ENCODE assay signal across 14 mouse cellular contexts in genomic region chr12:51900551-51900950, GRCm38 (mm10).
A peak's percentile ranks its signal among the peaks of the same experiment; 100 is the strongest.
DNase-seq lines count a peak whose midpoint lies in the region; ATAC-seq and TF ChIP-seq lines count a peak whose summit lies in the region.
"Had no signal": no experiment of that assay in that cellular context is flagged by ENCODE, and none has a peak within 500 bp of the region (broad histone marks: within the 10 kb centered on the region; RNA-seq: fewer than 3 reads in every experiment).

No protein-coding gene starts in this region.

- H3K4me3 ChIP-seq in hindbrain, embryonic 16.5 days (ENCODE audit: low read length), result no peak overlapping the region
- no peak overlapping the region for H3K4me3 ChIP-seq in hindbrain, embryonic 13.5 days
- H3K4me3 ChIP-seq in forebrain, embryonic 16.5 days (replicated peaks; ENCODE audit: low read length), result no peak overlapping the region
- no peak overlapping the region for H3K4me3 ChIP-seq in liver, embryonic 11.5 days (ENCODE audit: low read depth, low read length)
- no peak overlapping the region for H3K4me3 ChIP-seq in liver, postnatal 0 days (ENCODE audit: low read depth, low read length)
- H3K4me3 ChIP-seq: embryonic facial prominence, embryonic 15.5 days; heart, embryonic 12.5 days; neural tube, embryonic 15.5 days had no signal

- H3K9me3 ChIP-seq in hindbrain, embryonic 16.5 days (ENCODE audit: control insufficient read depth, low read length), result no peaks in the 10 kb centered on the region
- H3K9me3 ChIP-seq in hindbrain, embryonic 13.5 days, result no peaks in the 10 kb centered on the region
- H3K9me3 ChIP-seq in forebrain, embryonic 16.5 days (ENCODE audit: control insufficient read depth, low read length), result no peaks in the 10 kb centered on the region
- no peaks in the 10 kb centered on the region for H3K9me3 ChIP-seq in liver, embryonic 11.5 days (ENCODE audit: control insufficient read depth, low read length)
- no peaks in the 10 kb centered on the region for H3K9me3 ChIP-seq in liver, postnatal 0 days (ENCODE audit: low read length)
- H3K9me3 ChIP-seq: embryonic facial prominence, embryonic 15.5 days; heart, embryonic 12.5 days; neural tube, embryonic 15.5 days had no signal

- H3K27me3 ChIP-seq in hindbrain, embryonic 16.5 days (replicated peaks; ENCODE audit: control insufficient read depth, insufficient read depth, low read length), result no peaks in the 10 kb centered on the region
- H3K27me3 ChIP-seq in hindbrain, embryonic 13.5 days, result no peaks in the 10 kb centered on the region
- H3K27me3 ChIP-seq in forebrain, embryonic 16.5 days (replicated peaks; ENCODE audit: control insufficient read depth, insufficient read depth, low read length), result no peaks in the 10 kb centered on the region
- H3K27me3 ChIP-seq in liver, embryonic 11.5 days (replicated peaks; ENCODE audit: control insufficient read depth, insufficient read depth, low read length), result no peaks in the 10 kb centered on the region
- H3K27me3 ChIP-seq in liver, postnatal 0 days (ENCODE audit: insufficient read depth, low read length), result no peaks in the 10 kb centered on the region
- H3K27me3 ChIP-seq: embryonic facial prominence, embryonic 15.5 days; heart, embryonic 12.5 days; neural tube, embryonic 15.5 days had no signal

- peak; percentile 47 to 48 for DNase-seq in layer of hippocampus, adult 8-10 months (ENCODE audit: low spot score in 2 of 2)
- DNase-seq in right cerebral cortex, postnatal 10 days (ENCODE audit: low spot score in 2 of 2), result peak; percentile 61 to 78
- DNase-seq in liver, embryonic 11.5 days (ENCODE audit: low spot score), result no peak
- no peak for DNase-seq in urinary bladder, postnatal 25 days (ENCODE audit: low spot score)
- DNase-seq in liver, postnatal 0 days, result no peak
- DNase-seq: thymus, postnatal 36 days had no signal

- no peak for TF ChIP-seq EP300 in liver, postnatal 0 days (IDR thresholded peaks at IDR 0.05; ENCODE audit: low read depth)

- no peak for TF ChIP-seq CTCF in liver, postnatal 0 days (IDR thresholded peaks at IDR 0.05; ENCODE audit: low read depth)

- H3K9ac ChIP-seq in hindbrain, embryonic 16.5 days (ENCODE audit: low read depth, low read length), result no peak overlapping the region
- H3K9ac ChIP-seq in hindbrain, embryonic 13.5 days, result no peak overlapping the region
- no peak overlapping the region for H3K9ac ChIP-seq in forebrain, embryonic 16.5 days (replicated peaks; ENCODE audit: low read depth, low read length)
- no peak overlapping the region for H3K9ac ChIP-seq in liver, embryonic 11.5 days (ENCODE audit: low read depth, low read length)
- H3K9ac ChIP-seq in liver, postnatal 0 days (replicated peaks), result no peak overlapping the region
- H3K9ac ChIP-seq: embryonic facial prominence, embryonic 15.5 days; heart, embryonic 12.5 days; hindbrain, embryonic 14.5 days; neural tube, embryonic 15.5 days had no signal

- 72% methylated on average over 7 of the region's 7 CpGs for WGBS in hindbrain, embryonic 16.5 days
- 80% methylated on average over 7 of the region's 7 CpGs for WGBS in hindbrain, embryonic 13.5 days
- 42% methylated on average over 7 of the region's 7 CpGs for WGBS in forebrain, embryonic 16.5 days
- 87% methylated on average over 7 of the region's 7 CpGs for WGBS in liver, embryonic 11.5 days
- WGBS in liver, postnatal 0 days (ENCODE audit: insufficient replicate concordance), result 89% methylated on average over 7 of the region's 7 CpGs

- no peak overlapping the region for H3K4me2 ChIP-seq in hindbrain, embryonic 16.5 days (ENCODE audit: low read length)
- no peak overlapping the region for H3K4me2 ChIP-seq in hindbrain, embryonic 13.5 days
- H3K4me2 ChIP-seq in forebrain, embryonic 16.5 days (ENCODE audit: low read length), result no peak overlapping the region
- no peak overlapping the region for H3K4me2 ChIP-seq in liver, embryonic 11.5 days
- H3K4me2 ChIP-seq in liver, postnatal 0 days (ENCODE audit: low read depth, low read length), result no peak overlapping the region
- H3K4me2 ChIP-seq: embryonic facial prominence, embryonic 15.5 days; heart, embryonic 12.5 days; hindbrain, embryonic 14.5 days; neural tube, embryonic 15.5 days had no signal

- H3K36me3 ChIP-seq in hindbrain, embryonic 16.5 days (ENCODE audit: control insufficient read depth, insufficient read depth, low read length), result no peaks in the 10 kb centered on the region; the same call in 1 of the 2 replicates
- H3K36me3 ChIP-seq in hindbrain, embryonic 13.5 days, result peaks cover 19% of the 10 kb centered on the region
- H3K36me3 ChIP-seq in forebrain, embryonic 16.5 days (ENCODE audit: control insufficient read depth, insufficient read depth), result no peaks in the 10 kb centered on the region
- H3K36me3 ChIP-seq in liver, embryonic 11.5 days (ENCODE audit: control insufficient read depth, insufficient read depth, low read length), result peaks cover 34% of the 10 kb centered on the region
- H3K36me3 ChIP-seq in liver, postnatal 0 days (replicated peaks; ENCODE audit: insufficient read depth, low read length), result peaks cover 34% of the 10 kb centered on the region

- no peaks in the 10 kb centered on the region for H3K4me1 ChIP-seq in hindbrain, embryonic 16.5 days (ENCODE audit: control insufficient read depth, insufficient read depth, low read depth, low read length)
- no peaks in the 10 kb centered on the region for H3K4me1 ChIP-seq in hindbrain, embryonic 13.5 days (replicated peaks)
- 0 out of 2 replicates have a peak, but pooled peaks cover 4% of the 10 kb centered on the region for H3K4me1 ChIP-seq in forebrain, embryonic 16.5 days (replicated peaks; ENCODE audit: control insufficient read depth, insufficient read depth, low read length)
- H3K4me1 ChIP-seq in liver, embryonic 11.5 days (replicated peaks; ENCODE audit: control insufficient read depth, insufficient read depth, low read length), result no peaks in the 10 kb centered on the region
- no peaks in the 10 kb centered on the region for H3K4me1 ChIP-seq in liver, postnatal 0 days (ENCODE audit: insufficient read depth)
- H3K4me1 ChIP-seq: embryonic facial prominence, embryonic 15.5 days; heart, embryonic 12.5 days; neural tube, embryonic 15.5 days had no signal

- ATAC-seq in hindbrain, embryonic 16.5 days, result peak; percentile 83
- no peak for ATAC-seq in hindbrain, embryonic 13.5 days (ENCODE audit: low FRiP score)
- ATAC-seq in forebrain, embryonic 16.5 days, result peak; percentile 98
- ATAC-seq in liver, embryonic 11.5 days (replicated peaks; ENCODE audit: low FRiP score), result no peak
- no peak for ATAC-seq in liver, postnatal 0 days
- ATAC-seq: CD4-positive, CD25-positive, alpha-beta regulatory T cell, adult 4 months had no signal

- H3K27ac ChIP-seq in hindbrain, embryonic 16.5 days (ENCODE audit: low read depth, low read length), result no peak overlapping the region
- H3K27ac ChIP-seq in hindbrain, embryonic 13.5 days, result no peak overlapping the region
- peak overlapping the region; percentile 50 for H3K27ac ChIP-seq in forebrain, embryonic 16.5 days (ENCODE audit: low read length)
- no peak overlapping the region for H3K27ac ChIP-seq in liver, embryonic 11.5 days (ENCODE audit: low read depth, low read length)
- H3K27ac ChIP-seq in liver, postnatal 0 days (ENCODE audit: low read depth), result no peak overlapping the region
- H3K27ac ChIP-seq: embryonic facial prominence, embryonic 15.5 days; hindbrain, embryonic 14.5 days; neural tube, embryonic 15.5 days had no signal

Comparison
In these comparisons a context has a peak if more than half of its experiments do, and no peak if none do; other contexts are left out.
1. ATAC-seq: peak in hindbrain, embryonic 16.5 days (single experiment) and forebrain, embryonic 16.5 days (single experiment); none in hindbrain, embryonic 13.5 days (single experiment), liver, embryonic 11.5 days (single experiment) and liver, postnatal 0 days (single experiment).
2. DNase-seq: peak in layer of hippocampus, adult 8-10 months (2 of 2) and right cerebral cortex, postnatal 10 days (2 of 2); none in liver, embryonic 11.5 days (single experiment), urinary bladder, postnatal 25 days (single experiment) and liver, postnatal 0 days (single experiment).